Mouse (Mus musculus): ENCODE data around the gene Gdpd5.

Gdpd5 gene

DNA sequence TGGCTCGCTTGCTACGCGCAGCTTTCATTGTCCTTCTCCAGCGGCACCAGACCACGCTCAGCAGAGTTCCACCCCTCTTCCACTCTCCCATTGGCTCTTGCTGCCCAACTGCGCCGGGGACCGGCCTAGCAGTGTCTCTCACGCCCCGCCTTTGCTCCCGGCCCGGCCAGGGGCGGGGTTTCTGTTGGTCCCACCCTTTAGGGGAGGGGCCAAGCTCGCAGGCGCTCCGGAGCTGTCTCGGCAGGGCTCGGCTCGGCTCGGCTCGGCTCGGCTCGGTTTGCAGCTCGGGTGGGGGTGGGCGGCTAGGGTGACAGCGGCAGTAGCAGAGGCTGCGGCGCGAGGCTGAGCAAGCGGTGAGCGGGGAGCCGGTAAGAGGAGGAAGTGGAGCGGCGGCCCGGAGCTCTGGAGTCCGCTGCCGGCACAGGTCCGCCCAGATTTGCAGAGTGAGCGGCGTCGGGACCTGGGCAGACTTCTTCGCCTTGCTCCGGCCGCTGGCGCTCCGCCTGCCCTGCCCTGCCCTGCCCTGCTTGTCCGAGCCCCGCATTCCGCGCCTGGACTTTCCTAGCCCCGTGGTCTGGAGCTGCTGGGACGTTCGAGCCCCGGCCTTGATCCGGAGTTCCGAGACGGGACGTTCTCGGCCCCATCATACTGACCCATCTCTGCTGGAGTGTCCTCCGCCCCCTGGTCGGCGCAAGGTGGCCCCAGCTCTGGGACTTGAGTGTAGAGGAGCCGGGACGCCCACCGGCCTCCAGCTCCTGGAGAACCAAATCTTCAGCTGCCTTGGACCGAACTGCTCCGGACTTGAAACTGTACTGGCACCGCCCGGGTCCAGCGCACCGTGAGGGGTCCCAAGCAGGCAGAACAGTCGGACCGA is at the start of gene Gdpd5:
Gdpd5 (plus strand) TSS at position 201 of the 874 bp plus-strand sequence.
- CTCF ChIA-PET: interaction anchor here (0.6 to 1.4 kb wide), 2 partner anchors 9 to 228 kb away, joined by 3 read pairs; no protein-coding TSS in a partner anchor

DNA sequence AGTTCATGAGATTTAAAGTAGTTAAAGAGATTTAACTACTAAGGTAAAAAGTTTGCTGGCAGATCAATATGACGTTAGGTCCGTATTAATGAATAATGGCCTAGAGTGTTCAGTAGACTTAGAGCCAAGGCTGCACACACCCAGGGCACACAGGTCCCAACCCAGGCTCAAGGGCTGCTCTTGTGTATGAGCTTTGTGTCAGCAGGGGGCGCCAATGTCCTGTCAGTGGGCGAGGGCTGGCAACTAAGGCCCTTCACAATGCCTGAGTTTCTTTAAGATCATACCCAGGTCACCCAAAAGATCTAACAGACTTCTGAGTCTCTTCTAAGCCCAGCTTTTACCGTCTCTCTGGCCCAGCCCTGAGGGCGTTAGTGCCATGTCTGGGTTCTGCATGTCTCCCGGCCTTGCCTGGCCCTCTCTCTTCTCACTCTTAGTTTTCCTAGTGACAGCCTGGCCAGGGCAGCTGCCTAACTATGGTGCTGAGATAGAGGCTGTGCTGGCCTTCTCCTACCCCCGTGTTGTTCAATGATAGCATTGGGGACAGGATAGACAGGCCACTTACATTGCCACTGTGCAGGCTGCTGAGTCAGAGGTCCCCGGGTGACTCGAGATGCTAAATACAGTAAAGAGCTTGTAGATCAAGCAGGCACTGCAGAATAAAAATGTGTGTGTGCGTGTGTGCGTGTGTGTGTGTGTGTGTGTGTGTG is 48.3 kb upstream of the Gdpd5 start:
- CTCF ChIA-PET: no interaction called here

DNA sequence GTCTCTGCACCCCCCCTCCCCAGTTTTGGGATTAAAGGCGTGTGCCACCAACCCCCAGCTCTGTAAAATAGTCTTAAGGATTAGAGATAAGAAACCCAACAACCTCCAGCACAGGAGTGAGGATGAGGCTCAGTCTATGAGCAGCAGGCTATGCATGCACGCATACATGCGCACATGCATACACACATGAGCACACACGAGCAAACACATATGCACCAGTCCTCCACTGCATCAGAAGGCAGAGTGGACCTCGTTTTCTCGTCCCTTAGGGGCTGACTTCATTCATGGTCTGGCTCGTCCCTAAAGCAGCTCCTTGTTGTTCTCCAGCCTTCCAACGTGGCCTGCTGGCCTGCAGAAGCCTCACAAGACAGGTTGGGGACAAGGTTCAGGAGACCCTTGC is 40.5 kb upstream of the Gdpd5 start:
- CTCF ChIA-PET: no interaction called here

DNA sequence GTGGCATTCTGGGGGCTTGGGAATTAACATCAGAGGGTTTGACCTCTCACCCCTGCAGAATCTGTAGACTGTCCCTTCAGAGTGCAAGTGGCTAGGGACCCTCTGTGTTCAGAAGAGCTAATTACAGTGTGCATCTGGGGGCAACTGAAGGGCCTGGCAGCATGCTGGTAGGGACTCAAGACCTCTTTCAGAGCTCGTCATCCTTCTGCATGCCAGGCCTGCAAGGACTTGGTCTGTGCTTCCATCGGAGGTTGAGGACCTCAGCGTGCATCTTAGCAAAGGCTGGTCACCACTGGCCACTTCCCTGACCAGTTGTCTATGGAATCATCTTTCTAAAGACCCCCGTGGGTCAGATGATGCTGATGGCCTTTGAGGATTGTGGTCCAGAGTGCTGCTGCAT is 37.6 kb upstream of the Gdpd5 start:
- CTCF ChIA-PET: interaction anchor here (0.6 kb wide), 1 partner anchor 612 kb away, joined by 3 read pairs; no protein-coding TSS in a partner anchor

DNA sequence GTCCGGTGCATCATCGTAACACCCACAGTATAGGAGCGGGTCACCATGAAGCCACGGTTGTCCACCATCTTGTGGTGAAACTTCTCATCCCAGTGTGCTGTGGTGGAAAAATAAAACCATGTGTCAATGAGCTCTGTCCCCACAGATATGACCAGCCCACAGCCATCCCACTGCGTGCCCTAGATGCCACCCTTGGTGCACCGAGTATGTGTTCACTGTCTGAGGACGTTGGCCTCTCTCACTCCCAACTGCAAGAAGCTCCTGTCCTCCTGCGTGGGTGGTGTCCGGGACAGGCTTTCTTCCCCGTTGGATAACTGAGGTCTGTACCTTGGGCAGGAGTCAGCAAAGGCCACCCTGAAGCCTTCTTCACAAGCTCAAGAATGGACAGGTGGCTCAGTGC is 33.9 kb upstream of the Gdpd5 start:
- CTCF ChIA-PET: no interaction called here

DNA sequence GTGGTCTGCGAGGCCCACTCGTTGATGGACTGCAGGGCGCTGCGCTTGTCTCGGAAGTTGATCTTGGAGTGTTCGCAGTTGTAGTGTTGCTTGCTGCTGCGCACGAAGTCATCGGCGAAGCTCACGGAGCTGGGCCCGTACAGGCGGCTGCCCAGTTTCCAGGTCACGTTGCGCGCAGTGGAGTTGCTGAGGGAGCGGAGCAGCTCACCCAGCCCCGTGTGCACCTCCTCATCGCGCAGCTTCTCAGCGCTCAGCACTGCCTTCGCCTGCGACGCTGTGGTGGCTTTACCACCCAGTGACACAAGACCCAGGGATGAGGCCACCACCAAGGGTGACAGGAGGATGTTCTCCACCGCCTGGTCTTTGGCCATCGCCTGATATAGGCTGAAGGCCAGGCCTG is 32.3 kb upstream of the Gdpd5 start:
- CTCF ChIA-PET: no interaction called here

DNA sequence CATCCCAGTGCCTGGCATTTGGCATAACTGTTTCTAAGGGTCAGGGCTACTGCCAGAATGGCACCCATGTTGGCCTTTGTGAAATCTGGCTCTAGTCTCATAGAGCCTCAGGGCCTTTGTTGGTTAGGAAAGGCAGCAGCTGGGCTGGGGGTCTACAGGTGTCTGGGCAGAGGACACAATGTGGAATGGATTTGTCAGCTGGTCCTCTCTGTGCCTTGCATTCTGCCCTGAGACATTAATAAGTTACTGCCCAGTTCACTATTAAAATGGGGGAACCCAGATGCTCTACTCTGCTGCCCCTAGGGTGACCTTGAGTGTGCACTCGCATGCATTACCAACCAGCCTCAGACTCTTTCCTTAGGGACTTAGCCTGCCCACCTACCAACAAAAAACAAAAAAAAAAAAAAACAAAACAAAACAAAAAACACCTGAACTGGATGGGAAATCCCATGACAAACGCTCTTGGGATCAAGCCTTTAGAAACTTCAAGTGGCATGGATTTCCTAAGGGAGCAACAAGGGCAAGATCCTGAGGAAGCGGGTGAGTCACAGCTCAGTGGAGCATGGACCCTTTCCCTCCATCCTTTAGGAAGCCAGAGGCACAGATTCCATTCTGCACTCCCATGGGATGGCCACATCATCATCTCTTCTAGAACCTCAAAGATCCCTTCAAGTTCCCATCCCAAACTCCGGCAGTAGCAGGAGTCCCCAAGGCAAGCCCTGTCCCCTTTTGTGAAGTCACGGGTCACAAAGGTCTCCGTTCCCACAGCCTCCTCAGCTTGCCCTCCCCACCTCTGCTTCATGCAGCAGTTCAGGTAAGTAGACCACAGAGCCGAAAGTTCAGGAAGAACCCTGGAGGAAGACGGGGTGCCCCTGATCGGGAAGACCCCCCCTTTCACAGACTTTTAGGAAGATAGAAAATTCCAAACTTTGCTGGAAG is 31.2 kb upstream of the Gdpd5 start:
- CTCF ChIA-PET: no interaction called here

DNA sequence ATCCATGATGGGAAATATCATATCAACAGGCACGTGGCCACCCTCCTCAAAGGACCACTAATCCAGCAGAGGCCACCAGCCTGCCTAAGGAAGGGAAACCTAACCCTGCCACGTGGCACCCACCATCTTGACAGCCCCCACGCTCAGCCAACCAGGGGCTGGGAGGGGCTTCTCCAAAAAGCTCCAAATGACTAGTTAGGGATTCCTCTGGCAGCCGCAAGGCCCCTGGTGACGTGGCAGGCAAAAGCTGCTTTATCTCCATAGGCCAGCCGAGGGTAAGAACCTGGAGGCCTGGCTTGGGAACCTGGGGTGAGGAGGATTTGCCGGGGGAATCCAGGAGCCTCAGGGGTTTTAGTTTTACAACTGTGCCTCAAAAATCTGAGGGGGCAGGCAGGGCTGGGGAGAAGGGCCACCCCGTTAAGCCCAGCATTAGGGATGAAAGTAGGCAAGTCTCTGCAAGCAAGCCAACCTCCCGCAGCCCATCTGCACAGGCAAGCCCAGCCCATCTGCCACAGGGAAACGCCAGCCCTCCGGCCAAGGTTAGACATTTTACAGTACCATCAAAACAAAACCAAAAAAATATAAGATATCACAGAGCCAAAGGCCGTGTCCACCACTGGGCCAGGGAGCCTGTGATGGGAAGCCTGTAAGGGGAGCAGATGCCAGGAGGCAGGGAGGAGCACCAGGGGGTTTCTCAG is 30.0 kb upstream of the Gdpd5 start:
- CTCF ChIA-PET: no interaction called here

DNA sequence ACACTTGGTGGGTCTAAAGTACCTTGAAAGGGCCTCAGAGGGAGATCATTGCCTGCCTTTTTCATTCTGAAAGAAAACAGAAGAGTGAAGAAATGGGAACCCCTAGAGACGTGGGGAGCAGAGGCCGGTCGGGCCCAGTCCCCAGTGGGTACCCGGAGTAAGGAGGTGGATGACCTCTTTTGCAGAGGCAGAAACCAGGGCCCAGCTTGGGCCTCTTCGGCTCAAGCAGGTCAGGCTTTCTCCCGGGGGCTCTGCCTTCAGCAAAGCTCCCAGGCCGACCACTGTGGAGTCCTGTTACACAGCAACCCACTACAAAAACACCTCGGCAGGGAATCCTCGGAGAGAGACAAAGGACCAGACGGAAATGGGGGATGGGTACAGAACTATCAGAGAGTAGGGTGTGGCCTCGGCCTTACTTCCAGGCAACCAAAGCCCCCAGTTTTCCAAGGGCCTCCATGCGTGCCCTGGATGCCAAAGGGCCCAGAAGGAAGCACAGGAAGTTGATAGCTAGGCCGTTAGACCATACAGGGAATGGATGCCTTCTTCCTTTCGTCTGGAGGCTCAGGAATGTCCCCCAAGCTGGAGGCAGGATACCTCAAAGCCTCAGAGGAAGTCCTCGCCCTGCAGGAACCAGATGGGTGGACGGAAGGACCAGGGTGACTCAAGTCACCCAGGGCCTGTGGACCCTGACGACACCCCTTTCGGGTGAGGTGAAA is 29.3 kb upstream of the Gdpd5 start:
- CTCF ChIA-PET: no interaction called here

DNA sequence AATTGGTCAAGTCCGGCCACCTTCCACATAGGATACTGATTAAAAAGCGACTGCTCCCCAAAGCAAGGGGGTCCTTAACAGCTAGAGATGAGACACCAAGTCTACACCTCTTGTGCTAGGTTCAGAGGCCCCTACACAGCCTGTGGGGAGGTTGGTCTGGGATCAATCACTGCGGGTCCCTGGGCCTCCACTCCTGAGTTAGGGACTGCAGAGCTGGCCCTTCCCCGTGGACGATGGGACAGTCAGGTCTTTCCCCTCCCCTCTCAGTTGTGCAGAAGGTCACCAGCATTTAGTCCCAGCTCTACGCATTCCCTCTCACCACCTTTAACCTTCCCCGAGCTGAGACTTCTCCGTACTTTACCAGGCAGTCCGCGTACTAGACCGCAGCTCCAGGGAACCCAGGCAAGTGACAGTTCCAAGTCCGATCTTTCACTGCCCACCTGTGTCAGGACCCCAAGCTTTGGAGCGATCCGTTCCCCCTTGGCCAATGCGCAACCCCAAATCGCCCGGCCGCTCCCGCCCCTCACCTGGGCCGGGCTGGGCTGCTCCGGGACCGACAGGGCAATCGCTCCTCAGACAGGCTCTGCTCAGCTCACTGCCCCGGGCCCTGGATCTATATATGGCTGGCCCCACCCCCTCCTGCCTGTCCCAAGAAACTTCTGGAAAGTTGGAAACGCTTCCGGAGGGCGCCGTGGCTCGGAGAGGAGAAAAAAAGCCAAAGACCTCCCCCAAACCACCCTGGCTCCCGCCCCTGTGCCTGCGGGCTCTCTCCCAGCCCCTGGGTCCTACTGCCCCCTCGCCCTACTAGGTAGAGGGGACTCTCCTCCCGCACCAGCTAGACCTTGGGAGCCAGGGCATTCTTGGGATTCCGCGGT is 28.5 kb upstream of the Gdpd5 start, which contains the start of gene Serpinh1:
Serpinh1 (minus strand) TSS at position 714 of the 875 bp plus-strand sequence.
- CTCF ChIA-PET: no interaction called here

DNA sequence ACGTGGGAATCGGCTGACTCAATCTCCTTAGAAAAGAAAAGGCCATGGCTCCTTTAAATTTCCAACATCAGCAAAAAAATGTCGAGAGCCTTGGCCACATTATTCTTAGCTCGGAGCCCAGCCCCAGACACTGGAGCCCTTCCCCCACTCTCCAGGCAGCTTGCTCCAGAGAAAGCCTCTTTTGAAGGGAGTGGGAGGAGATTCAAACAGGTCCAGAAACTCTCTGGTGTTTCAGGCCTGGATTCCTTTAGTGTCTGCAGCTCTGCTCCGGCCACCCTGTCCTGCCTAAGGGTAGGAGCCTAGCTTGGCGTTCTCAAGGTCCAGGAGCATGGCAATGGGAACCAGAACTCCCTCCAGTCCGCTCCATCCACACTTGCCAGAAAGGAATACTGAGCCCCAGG is 25.5 kb upstream of the Gdpd5 start:
- CTCF ChIA-PET: no interaction called here

DNA sequence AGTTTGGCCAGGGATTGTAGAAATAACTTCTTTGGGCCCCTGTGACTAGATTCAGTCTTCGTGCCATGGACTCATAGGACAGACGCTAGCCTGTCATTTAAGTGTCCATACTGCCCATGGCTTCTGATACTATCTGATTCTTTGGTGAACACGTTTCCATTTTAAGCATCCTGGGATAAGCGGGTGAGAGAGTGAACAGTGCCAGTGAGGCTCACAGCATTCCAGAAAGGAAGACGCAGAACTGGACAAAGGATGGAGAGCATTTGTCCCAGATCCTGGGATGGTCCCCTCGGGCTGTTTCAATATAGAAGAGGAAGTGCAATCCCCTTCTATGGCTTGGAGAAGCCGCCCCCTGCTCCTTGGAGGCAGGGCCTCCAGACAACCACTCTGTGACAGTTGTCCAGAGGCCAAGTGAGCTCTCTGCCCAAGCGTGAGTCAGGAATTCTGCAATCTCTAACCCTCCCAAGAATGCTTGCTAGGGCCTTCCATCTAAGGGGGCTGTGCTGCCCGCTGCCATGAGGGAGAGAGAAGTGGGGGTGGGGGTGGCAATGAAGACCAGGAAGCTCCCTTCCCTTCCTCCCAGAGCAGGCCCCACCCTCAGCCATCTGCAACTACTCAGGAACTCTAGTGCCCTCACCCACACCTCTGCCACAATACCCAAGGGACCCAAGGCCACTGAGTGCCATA is 24.8 kb upstream of the Gdpd5 start:
- CTCF ChIA-PET: no interaction called here

DNA sequence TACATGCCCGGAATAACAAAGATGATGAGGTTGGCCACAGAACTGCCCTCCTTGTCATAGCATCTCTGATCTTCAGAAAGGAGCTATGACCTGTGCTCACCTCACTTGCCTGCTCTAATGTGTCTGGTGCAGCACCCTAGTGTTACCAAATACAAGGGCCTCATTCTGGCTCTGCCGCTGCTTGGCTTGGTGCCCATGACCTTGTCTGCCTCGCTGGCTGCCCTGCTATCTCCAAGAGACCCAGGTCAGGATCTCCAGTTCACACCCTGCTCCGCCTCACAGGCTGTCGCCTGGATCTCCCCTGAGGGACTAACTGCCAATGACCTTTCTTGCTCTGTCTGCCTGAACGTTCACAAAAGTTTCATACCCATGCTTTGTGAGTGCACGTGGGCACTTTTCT is 24.0 kb upstream of the Gdpd5 start:
- CTCF ChIA-PET: no interaction called here

DNA sequence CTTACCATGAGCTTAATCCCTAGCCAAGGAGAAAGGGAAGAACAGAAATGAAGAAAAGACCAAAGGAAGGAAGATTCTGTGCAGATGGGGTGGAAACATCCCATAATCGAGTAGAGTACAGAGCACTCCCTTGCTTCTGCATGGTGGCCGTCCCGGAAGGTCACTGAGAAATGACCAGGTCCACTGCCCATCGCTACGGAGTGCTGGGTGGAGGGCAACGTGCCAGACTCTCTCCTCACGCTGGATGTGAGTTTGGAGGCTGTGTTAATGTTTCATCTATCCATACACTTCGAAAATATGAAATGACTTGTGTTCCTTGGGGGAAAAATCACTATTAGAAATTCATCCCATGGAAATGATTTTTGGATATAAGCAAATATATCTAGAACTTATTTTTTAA is 22.8 kb upstream of the Gdpd5 start:
- CTCF ChIA-PET: no interaction called here

DNA sequence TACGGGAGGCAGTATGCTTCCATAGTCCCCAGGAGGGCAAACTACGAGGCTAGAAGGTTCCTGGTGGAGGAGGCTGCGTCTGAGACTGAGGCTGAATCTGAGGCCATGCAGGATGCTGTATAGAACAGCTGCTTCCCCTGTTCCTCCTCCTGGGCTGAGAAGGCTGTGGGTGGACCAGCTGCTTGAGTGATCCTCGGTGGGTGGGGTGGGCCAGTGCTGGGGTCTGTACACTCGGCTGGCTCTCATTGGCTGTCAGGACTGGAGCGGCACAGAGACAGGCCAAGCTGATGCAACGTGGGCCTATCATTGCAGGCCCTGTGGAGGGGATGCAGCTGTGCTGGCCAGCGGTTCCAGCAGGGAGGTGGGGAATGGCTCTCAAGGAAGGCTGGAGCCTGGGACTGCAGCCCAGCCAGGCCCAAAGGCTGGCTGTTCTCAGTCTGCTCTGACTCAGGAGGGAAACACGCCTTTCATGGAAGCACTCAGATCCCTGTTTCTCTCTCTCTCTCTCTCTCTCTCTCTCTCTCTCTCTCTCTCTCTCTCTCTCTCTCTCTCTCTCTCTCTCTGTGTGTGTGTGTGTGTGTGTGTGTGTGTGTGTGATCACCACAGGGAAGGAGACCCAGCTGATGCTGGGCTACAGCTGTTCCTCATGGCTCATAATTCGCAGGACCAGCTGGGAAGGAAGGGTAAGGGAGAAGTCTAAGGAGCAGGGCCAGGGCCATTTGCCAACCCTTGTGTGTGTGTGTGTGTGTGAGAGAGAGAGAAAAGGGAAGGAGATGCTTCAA is 21.0 kb upstream of the Gdpd5 start:
- CTCF ChIA-PET: no interaction called here

DNA sequence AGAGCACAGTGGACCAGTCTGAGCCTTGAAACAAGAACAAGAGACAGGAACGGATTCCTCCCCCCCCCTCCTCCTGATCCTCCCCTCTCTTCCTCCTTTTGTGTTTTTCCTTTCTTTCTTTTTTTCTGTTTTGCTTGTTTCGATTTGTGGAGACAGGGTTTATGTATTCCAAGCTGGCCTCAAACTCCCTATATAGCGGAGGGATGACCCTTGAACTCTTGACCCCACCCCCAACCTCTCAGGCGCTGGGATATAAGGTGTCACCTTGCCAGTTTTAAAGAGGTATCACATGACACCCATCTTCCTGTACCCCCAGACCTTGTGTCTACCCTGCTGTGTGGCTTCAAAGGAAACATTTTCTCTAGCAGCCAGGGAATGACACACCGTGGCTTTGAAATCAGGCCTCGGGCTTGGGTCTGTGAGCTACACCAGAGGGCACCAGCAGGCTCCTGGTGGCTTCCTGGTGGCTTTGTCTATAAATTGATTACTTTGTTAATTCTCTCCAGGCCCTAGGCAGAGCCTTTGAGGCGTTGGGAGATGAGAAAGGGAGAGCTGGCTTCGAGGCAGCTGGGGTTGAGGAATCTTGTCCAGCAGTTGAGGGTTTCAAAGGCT is 20.3 kb upstream of the Gdpd5 start:
- CTCF ChIA-PET: no interaction called here

DNA sequence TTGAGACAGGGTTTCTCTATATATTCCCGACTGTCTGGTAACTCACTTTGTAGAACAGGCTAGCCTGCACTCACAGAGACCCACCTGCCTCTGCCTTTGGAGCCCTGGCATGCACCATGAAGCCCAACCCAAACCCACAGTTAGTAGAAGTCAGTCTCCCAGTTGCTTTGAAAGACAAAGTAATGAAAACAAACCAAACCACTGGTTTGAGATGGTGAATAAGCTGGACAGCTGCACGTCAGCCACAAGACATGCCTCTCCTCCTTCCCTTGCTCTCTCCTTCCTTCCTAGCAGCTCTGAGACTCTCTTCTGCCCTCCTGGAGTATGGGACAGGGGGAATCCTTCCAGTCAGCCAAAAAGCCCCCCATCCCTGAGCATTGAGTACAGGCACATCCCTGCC is 19.1 kb upstream of the Gdpd5 start:
- CTCF ChIA-PET: no interaction called here

DNA sequence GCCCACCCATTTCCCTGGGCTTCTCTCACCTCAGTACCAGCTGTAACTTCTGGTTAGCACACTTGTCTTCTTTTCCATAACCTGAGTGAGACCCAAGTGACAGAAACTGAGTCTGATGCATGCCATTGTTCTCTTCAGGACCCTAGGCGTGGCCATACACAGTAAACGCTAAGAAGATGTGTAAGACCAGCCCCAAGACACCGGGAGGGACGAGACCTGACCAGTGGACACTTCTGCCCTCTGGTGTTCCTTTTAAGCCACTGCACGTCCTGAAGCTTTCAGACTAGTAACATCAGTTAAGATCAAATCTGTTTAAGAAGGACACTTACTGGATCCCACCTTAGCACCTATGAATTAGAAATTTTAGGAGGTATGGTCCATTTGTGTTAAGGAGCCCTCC is 16.1 kb upstream of the Gdpd5 start:
- CTCF ChIA-PET: interaction anchor here (0.6 to 0.7 kb wide), 2 partner anchors 35 to 75 kb away, joined by 3 to 8 read pairs; no protein-coding TSS in a partner anchor
